Mouse (Mus musculus): ENCODE measurements around the gene Casc3.
A peak's percentile ranks its signal among the peaks of the same experiment; 100 is the strongest.

Gene Casc3

GRCm38 (mm10) chr11:98829875-98830274 is 25.2 kb downstream of the Casc3 start:
- DNase-seq (ENCODE audit: low spot score in 2 of 2), result no peak

GRCm38 (mm10) chr11:98835296-98835695 is 30.6 kb downstream of the Casc3 start:
- DNase-seq (ENCODE audit: low spot score in 2 of 2), result peak; percentile 59 to 80

GRCm38 (mm10) chr11:98835725-98836124 is 31.0 kb downstream of the Casc3 start:
- DNase-seq (ENCODE audit: low spot score in 2 of 2), result peak in 1 of 2 experiments; percentile 66

GRCm38 (mm10) chr11:98836128-98836527 is 31.4 kb downstream of the Casc3 start:
- DNase-seq (ENCODE audit: low spot score in 2 of 2), result peak in 1 of 2 experiments; percentile 52

GRCm38 (mm10) chr11:98836651-98837141 is 32.0 kb downstream of the Casc3 start, which contains the start of gene Rapgefl1:
Gene Rapgefl1 (plus strand): TSS chr11:98836785.
- DNase-seq (ENCODE audit: low spot score in 2 of 2), result peak; percentile 88 to 89

- DNase-seq (ENCODE audit: low spot score in 2 of 2), result peak; percentile 59
These were observed 32.6 kb downstream of the Casc3 start for GRCm38 (mm10) chr11:98837231-98837704.

- DNase-seq (ENCODE audit: low spot score in 2 of 2), result peak in 1 of 2 experiments; percentile 49
These were observed 33.2 kb downstream of the Casc3 start for GRCm38 (mm10) chr11:98837917-98838316.

GRCm38 (mm10) chr11:98838512-98838911 is 33.8 kb downstream of the Casc3 start:
- DNase-seq (ENCODE audit: low spot score in 2 of 2), result peak; percentile 74 to 82

- DNase-seq (ENCODE audit: low spot score in 2 of 2), result peak in 1 of 2 experiments; percentile 47
These were observed 34.7 kb downstream of the Casc3 start for GRCm38 (mm10) chr11:98839402-98839801.

GRCm38 (mm10) chr11:98839897-98840296 is 35.2 kb downstream of the Casc3 start:
- no peak for DNase-seq (ENCODE audit: low spot score in 2 of 2)

- no peak for DNase-seq (ENCODE audit: low spot score in 2 of 2)
These were observed 41.3 kb downstream of the Casc3 start for GRCm38 (mm10) chr11:98846016-98846415.

GRCm38 (mm10) chr11:98846865-98847604 is 42.3 kb downstream of the Casc3 start:
- DNase-seq (ENCODE audit: low spot score in 2 of 2), result no peak

GRCm38 (mm10) chr11:98849196-98849894 is 44.6 kb downstream of the Casc3 start:
- no peak for DNase-seq (ENCODE audit: low spot score in 2 of 2)

- DNase-seq (ENCODE audit: low spot score in 2 of 2), result no peak
These were observed 45.7 kb downstream of the Casc3 start for GRCm38 (mm10) chr11:98850100-98851093.

- DNase-seq (ENCODE audit: low spot score in 2 of 2), result no peak
These were observed 49.4 kb downstream of the Casc3 start for GRCm38 (mm10) chr11:98854116-98854515.

- DNase-seq (ENCODE audit: low spot score in 2 of 2), result no peak
These were observed 50.0 kb downstream of the Casc3 start for GRCm38 (mm10) chr11:98854659-98855058.

- DNase-seq (ENCODE audit: low spot score in 2 of 2), result peak; percentile 88 to 91
These were observed 54.3 kb downstream of the Casc3 start for GRCm38 (mm10) chr11:98858759-98859731.

- DNase-seq (ENCODE audit: low spot score in 2 of 2), result peak; percentile 96 to 97
These were observed 58.5 kb downstream of the Casc3 start, which contains the start of gene Wipf2 for GRCm38 (mm10) chr11:98863028-98863750. Gene Wipf2 (plus strand): TSS chr11:98863638.

- peak; percentile 79 to 82 for DNase-seq (ENCODE audit: low spot score in 2 of 2)
These were observed 59.2 kb downstream of the Casc3 start for GRCm38 (mm10) chr11:98863751-98864429.

Measured in right cerebral cortex, postnatal 10 days (tissue).